Mouse (Mus musculus) right cerebral cortex, adult 2 months (tissue): ENCODE data around the gene Dand5.
"Not testable (repeated sequence)": the region's sequence is repeated elsewhere in the genome, so short reads cannot be mapped to it uniquely, and the experiment has no call there.

Source experiments
- DNase-seq, 2 experiments: peaks; one replicate each; pipeline ENCODE4 v3.0.0; 2021 to 2022; ENCODE audit warnings: low spot score in 2 of 2

The Dand5 gene

DNA sequence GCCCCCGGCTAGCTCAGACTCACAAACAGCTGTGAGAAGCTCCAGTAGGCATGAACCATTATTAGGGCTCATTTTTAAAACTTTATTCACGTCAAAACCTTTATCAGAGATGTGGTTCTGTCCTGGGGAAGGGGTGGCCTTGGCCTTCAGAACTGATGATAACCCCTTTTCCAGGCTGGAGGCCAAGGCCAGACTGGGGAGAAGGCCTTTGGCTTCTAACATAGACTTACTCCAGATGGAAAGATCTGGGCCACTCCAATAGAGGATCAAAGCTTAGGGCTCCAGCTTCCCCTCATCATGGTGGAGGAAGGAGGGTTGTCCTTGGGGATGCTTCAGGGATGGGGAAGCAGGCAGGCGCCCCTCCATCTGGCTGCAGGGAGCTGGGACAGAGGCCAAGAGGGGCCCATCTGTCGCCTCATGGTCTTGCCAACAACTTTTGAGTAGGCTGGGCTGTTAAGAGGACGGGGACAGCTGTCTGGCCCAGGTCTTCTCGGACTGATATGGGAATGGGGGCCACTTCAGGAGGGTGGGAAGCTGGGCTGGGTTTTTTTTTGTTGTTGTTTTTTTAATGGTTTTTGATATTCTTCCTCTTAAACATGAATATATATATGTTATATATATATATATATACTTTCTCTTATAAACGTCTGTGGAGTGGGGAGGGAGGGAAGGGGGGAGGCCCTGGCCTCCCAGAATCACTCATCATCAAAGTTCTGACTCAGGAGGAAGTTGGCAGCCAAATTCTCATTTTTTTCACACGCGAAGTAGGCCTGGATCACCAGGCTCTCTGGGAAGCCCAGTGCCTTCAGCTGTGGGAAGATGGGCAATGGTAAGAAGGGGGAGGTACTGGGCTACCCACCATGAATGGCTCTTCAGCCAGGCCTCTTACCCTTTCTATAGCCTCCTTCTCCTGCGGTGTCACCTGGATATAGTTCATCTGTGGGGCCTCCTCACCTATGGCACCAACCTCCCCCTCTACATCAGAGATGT lies 12.5 kb upstream of the Dand5 start:
- peak; percentile 72 to 73 for DNase-seq

GRCm38 (mm10) chr8:84834002-84834865 lies 11.6 kb upstream of the Dand5 start:
- DNase-seq: no peak

DNA sequence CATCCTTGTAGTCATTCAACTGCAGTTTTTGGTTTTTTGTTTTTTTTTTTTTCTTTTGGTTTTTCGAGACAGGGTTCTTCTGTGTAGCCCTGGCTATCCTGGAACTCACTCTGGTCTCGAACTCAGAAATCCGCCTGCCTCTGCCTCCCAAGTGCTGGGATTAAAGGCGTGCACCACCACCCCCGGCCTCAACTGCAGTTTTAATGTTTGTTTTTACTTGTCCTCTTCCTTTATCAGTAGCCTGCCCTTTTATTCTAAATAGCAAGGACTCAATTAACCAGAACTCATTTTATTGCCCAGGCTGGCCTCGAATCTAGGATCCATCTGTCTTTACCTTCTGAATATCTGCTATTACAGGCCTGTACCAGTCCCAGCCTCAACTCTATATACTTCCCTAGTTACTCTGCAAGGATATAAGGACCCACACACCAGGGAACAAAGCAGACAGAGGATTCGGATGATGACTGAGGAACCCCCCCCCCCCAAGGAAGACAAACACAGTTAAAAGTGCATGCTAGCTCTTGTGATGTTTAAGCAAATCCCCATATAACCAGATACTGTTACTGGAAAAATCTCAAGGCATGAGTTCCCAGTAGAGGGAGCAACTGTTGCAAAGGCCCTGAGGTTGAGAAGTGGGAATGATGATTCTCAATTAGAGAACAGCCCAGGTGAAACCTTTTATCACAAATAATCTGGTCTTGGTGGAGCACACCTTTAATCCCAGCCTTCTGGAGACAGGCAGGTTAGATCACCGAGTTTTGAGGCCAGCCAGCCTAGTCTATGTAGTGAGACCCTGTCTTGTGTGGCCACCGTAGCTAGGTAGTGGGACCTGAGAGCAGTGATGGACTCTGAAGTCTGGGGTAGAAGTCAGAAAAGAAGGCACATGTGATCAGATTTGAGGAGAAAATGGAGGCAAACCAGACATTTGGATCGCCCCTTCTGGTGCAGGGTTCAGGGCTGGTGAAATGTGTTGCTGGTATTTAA lies 10.4 kb upstream of the Dand5 start:
- DNase-seq: no peak

GRCm38 (mm10) chr8:84832034-84832717 lies 9.6 kb upstream of the Dand5 start:
- DNase-seq: peak; percentile 75 to 84

GRCm38 (mm10) chr8:84831490-84831889 lies 8.9 kb upstream of the Dand5 start, which contains the start of gene Gadd45gip1:
Gadd45gip1 (plus strand) TSS chr8:84831522.
- DNase-seq: no peak

- DNase-seq: not testable (repeated sequence)
Observed at GRCm38 (mm10) chr8:84826518-84826917, 3.9 kb upstream of the Dand5 start.

DNA sequence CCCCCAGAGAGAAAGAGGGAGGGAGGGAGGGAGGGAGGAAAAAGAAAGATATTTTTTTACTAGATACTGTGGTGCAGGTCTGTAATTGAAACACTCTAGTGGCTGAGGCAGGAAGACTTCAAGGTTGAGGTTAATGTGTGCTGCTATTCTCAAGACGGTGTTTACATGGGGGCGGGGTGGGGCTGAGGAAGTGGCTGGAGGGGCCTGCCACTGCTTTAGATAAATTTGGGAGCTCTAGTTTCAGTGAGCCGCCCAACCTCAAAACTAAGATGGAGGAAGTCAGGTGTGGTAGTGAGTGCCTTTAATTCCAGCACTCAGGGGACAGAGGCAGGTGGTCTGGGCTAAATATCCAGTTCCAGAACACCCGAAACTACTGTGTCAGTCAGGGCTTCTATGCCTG lies 3.0 kb upstream of the Dand5 start:
- no peak for DNase-seq

GRCm38 (mm10) chr8:84823653-84824052 lies 1.0 kb upstream of the Dand5 start:
- DNase-seq: peak in 1 of 2 experiments; percentile 62

- no peak for DNase-seq
Observed at GRCm38 (mm10) chr8:84816117-84816516, 6.5 kb downstream of the Dand5 start.

- peak; percentile 98 to 99 for DNase-seq
Observed at GRCm38 (mm10) chr8:84815547-84815946, 7.1 kb downstream of the Dand5 start.

DNA sequence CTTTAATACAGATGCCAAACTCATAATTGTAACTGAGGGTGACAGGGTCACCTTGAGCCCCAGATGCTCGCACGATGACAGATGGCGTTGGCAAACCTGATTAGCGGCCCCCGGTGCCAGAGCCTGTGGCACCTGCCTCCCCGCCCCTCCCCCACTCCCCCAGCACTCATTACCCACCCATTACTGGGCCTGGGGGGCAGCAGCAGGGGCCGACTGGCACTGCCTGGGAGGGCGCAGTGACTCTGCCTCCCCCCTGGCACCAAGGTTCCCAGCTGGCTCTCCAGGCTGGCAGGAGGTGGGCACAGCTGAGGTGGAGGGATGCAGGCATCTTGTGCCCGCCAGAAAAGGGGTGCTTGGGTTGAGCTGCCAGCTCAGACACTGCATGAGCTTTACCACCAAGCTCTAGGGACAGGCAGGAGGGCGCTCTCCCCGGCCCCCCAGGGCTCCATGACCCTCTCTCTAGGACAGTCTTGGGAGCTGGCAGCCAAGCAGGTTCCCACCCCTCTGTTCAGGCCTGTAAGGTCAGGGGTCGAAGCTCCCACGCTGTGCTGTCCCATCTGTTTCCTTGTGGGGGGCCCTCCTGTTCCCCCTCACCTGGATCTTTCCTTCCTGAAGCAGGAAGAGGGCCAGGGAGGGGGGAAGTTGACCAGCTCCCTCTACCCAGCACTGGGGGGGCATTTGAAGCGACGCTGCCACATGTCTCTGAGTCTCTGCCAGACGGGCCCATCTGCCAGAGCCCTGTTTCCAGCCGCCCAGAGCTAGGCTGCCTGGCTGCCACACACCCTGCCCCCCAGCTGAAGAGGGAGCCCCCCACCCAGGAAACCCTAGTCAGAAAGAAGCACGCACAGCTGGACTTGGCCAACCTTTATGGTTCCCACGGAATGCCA lies 7.8 kb downstream of the Dand5 start:
- DNase-seq: no peak

- DNase-seq: no peak
Observed at GRCm38 (mm10) chr8:84814240-84814554, 8.4 kb downstream of the Dand5 start.

DNA sequence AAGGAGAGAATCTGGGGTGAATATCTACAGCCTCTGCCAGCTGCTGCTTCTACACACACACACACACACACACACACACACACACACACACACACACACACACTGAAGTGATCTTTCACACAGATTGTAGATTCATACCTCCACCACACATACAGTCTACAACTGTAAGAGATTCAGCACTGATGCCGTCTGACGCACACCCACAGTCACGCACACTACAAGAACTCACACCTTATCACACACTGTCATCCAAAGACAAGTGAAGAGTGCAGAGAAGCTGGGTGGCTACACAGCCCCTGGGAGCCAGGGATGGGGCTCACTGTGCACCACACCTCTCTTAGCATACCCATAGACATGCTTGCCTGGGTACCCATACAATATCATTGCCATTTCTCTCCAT lies 8.8 kb downstream of the Dand5 start:
- no peak for DNase-seq

GRCm38 (mm10) chr8:84813059-84813458 lies 9.6 kb downstream of the Dand5 start:
- DNase-seq: peak; percentile 85 to 92

DNA sequence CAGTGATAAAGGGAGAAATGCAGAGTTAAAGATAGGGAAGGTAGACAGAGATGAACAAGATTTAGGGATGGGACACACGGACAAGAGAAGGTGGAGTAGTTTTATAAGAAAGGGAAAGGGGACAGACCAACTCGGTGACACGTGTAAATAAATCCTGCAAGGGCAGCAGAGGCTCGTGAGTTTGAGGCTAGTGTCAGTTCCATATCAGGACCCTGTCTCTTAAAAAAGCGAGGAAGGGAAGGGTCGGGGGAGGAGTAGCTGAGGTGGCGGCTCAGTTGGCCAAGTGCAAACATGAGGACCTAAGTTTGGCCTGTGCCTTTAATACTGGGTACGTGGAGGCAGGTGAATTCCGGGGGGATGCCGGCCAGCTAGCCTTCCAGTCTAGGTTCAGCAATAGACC lies 11.3 kb downstream of the Dand5 start:
- no peak for DNase-seq

- DNase-seq: peak; percentile 97 to 98
Observed at GRCm38 (mm10) chr8:84810896-84811295, 11.7 kb downstream of the Dand5 start.

- no peak for DNase-seq
Observed at GRCm38 (mm10) chr8:84809941-84810280, 12.7 kb downstream of the Dand5 start.

DNA sequence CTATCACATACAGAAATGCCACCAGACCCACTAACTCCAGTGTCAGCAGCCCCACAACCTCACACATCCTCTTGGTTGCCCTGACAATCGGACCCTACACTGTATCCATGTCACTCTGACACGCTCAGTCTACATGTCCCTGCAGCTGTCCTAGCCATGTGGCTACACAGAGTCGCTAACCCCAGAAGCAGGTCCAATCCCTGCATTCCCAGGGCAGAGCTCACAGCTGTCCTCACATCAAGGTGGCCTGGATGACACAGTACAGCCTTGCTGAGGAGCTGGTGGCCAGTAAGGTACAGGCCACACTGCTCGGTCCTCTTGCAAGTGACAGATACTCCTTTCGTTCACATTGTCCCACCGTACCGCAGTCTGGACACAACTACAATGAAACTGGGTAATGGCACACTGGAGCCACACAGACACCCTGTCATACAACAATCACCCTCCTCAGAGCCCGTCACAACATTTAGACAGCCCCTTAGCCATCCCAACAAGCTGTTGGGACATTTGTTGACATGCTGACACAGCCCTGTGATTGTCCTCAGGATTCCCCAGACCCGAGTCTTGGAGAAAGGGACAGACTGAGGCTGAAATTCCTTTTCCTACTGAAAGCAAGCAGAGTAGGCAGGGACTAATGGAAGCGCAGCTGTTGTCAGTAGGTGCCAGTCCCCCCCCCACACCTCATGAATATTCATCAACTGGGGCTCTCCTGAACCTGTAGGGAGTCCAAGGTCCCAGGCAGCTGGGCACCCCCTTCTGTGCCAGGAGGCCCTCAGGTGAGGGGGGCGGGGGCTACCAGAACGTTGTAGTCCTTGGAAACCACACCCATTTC lies 13.3 kb downstream of the Dand5 start:
- DNase-seq: no peak

GRCm38 (mm10) chr8:84806031-84806430 lies 16.6 kb downstream of the Dand5 start:
- no peak for DNase-seq
